11 mouse cellular contexts compared by ENCODE assay signal in the genomic region with DNA sequence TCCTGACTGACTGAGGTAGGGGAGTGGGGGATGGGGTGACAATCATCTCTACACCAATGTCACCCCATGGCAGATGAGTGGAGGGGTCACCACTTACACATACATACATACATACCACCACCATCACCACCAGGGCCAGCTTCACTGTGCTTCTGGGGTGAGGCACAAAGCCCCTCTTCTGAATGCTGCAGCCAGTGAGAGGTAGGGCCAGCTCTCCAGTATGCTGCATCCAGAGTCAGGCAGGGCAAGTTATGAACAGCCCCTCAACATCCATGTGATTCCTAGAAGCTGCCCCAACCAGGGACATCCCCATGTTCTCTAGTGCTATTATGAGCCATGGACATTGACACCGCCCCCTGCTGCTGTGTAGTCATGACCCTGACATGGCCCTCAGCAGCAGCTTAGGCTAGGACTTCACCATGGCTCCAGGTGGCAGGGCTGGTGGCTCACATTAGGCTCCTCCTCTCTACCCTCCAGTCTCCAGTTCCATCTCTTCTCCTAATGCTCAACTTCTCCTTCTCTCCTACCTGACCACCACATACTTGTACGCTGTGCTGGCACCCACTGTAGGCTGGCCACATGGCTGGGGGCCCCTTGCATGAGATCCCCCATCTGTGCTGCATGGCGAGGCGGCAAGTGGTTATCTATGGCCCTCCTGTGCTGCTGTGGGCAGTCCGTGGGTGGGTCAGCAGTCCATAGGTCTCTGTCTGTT. TPM values are rescaled to one million over a fixed set of nuclear protein-coding genes. Genes with fewer than 3 reads are reported as not detected.
A peak's percentile ranks its signal among the peaks of the same experiment; 100 is the strongest.
DNase-seq lines count a peak whose midpoint lies in the region; ATAC-seq lines count a peak whose summit lies in the region.
"Had no signal": no experiment of that assay in that cellular context is flagged by ENCODE, and none has a peak within 500 bp of the region (broad histone marks: within the 10 kb centered on the region; RNA-seq: fewer than 3 reads in every experiment).

No protein-coding gene starts in this region.

- DNase-seq in forebrain, embryonic 14.5 days (ENCODE audit: low spot score) = no peak
- no peak for DNase-seq in limb, embryonic 10.5 days (ENCODE audit: low spot score)
- no peak for DNase-seq in ovary, postnatal 36 days (ENCODE audit: low spot score)
- DNase-seq: adrenal gland, postnatal 36 days; kidney, postnatal 4 days; thymus, adult 2 months had no signal

- 91% methylated on average over 5 of the region's 5 CpGs for WGBS in forebrain, embryonic 12.5 days
- WGBS in forebrain, embryonic 14.5 days = 88% methylated on average over 5 of the region's 5 CpGs
- WGBS in limb, embryonic 15.5 days = 93% methylated on average over 5 of the region's 5 CpGs
- WGBS in limb, embryonic 10.5 days = 93% methylated on average over 5 of the region's 5 CpGs

- 0 out of 2 replicates have a peak, but pooled peaks cover 2% of the 10 kb centered on the region for H3K4me1 ChIP-seq in forebrain, embryonic 12.5 days
- no peaks in the 10 kb centered on the region for H3K4me1 ChIP-seq in forebrain, embryonic 14.5 days (ENCODE audit: control insufficient read depth, insufficient read depth, low read length)
- peaks cover 9% of the 10 kb centered on the region; the same call in 1 of the 2 replicates for H3K4me1 ChIP-seq in limb, embryonic 15.5 days
- H3K4me1 ChIP-seq in limb, embryonic 10.5 days = no peaks in the 10 kb centered on the region

- H3K9me3 ChIP-seq in forebrain, embryonic 12.5 days = no peaks in the 10 kb centered on the region
- H3K9me3 ChIP-seq in forebrain, embryonic 14.5 days (replicated peaks; ENCODE audit: control insufficient read depth, low read length) = no peaks in the 10 kb centered on the region
- no peaks in the 10 kb centered on the region for H3K9me3 ChIP-seq in limb, embryonic 15.5 days
- H3K9me3 ChIP-seq in limb, embryonic 10.5 days (replicated peaks) = no peaks in the 10 kb centered on the region

- H3K27me3 ChIP-seq in forebrain, embryonic 12.5 days = no peaks in the 10 kb centered on the region
- H3K27me3 ChIP-seq in forebrain, embryonic 14.5 days (replicated peaks; ENCODE audit: control insufficient read depth, insufficient read depth, low read length) = no peaks in the 10 kb centered on the region
- no peaks in the 10 kb centered on the region for H3K27me3 ChIP-seq in limb, embryonic 15.5 days
- H3K27me3 ChIP-seq in limb, embryonic 10.5 days (ENCODE audit: low read depth, poor library complexity, severe bottlenecking) = no peaks in the 10 kb centered on the region

- no peak overlapping the region for H3K4me3 ChIP-seq in forebrain, embryonic 12.5 days (replicated peaks)
- no peak overlapping the region for H3K4me3 ChIP-seq in forebrain, embryonic 14.5 days (ENCODE audit: low read depth, low read length)
- no peak overlapping the region for H3K4me3 ChIP-seq in limb, embryonic 15.5 days
- H3K4me3 ChIP-seq in limb, embryonic 10.5 days = no peak overlapping the region

- H3K27ac ChIP-seq in forebrain, embryonic 12.5 days = no peak overlapping the region
- no peak overlapping the region for H3K27ac ChIP-seq in forebrain, embryonic 14.5 days (ENCODE audit: low read depth, low read length)
- no peak overlapping the region for H3K27ac ChIP-seq in limb, embryonic 15.5 days
- H3K27ac ChIP-seq in limb, embryonic 10.5 days = no peak overlapping the region

- peak; percentile 30; the same call in 1 of the 2 replicates for ATAC-seq in forebrain, embryonic 12.5 days (ENCODE audit: low FRiP score)
- no peak for ATAC-seq in forebrain, embryonic 14.5 days
- ATAC-seq in limb, embryonic 15.5 days (ENCODE audit: insufficient number of reproducible peaks, low FRiP score, low TSS enrichment, low read depth) = peak; percentile 14; the same call in 1 of the 2 replicates
- ATAC-seq in erythroblast, adult 5-6 weeks (replicated peaks; ENCODE audit: low FRiP score, poor library complexity, severe bottlenecking) = 0 out of 2 replicates have a peak, but pooled peaks have one; percentile 13
- 0 out of 2 replicates have a peak, but pooled peaks have one; percentile 10 for ATAC-seq in megakaryocyte progenitor cell, adult 5-6 weeks (replicated peaks; ENCODE audit: poor library complexity)
- no peak for ATAC-seq in cerebellum, adult (ENCODE audit: insufficient number of reproducible peaks, low FRiP score, low TSS enrichment)

- no peak overlapping the region for H3K4me2 ChIP-seq in forebrain, embryonic 12.5 days
- H3K4me2 ChIP-seq in forebrain, embryonic 14.5 days (ENCODE audit: low read length) = no peak overlapping the region
- no peak overlapping the region for H3K4me2 ChIP-seq in limb, embryonic 15.5 days

- H3K9ac ChIP-seq in forebrain, embryonic 12.5 days = no peak overlapping the region
- no peak overlapping the region for H3K9ac ChIP-seq in forebrain, embryonic 14.5 days (ENCODE audit: low read length)
- no peak overlapping the region for H3K9ac ChIP-seq in limb, embryonic 15.5 days

- no peaks in the 10 kb centered on the region for H3K36me3 ChIP-seq in forebrain, embryonic 12.5 days (replicated peaks)
- H3K36me3 ChIP-seq in forebrain, embryonic 14.5 days (ENCODE audit: control insufficient read depth, insufficient read depth, low read length) = no peaks in the 10 kb centered on the region
- no peaks in the 10 kb centered on the region for H3K36me3 ChIP-seq in limb, embryonic 15.5 days
- no peaks in the 10 kb centered on the region for H3K36me3 ChIP-seq in limb, embryonic 10.5 days

RNA-seq across cellular contexts. Expression of a gene that starts 24.8 kb away (rescaled TPM):
- 44.9 and 46.0 TPM in 2 replicates for polyA plus RNA-seq in forebrain, embryonic 12.5 days (2016; fragmentation: Nextera tagmentation; extraction: Ambion mirVana)
- polyA plus RNA-seq in forebrain, embryonic 14.5 days (2014; fragmentation: Nextera tagmentation; extraction: Ambion mirVana) = 43.6 and 58.5 TPM in 2 replicates
- polyA plus RNA-seq in limb, embryonic 15.5 days (2015; fragmentation: Nextera tagmentation; extraction: Ambion mirVana) = 99.7 and 99.9 TPM in 2 replicates
- 47.7 and 53.9 TPM in 2 replicates for polyA plus RNA-seq in limb, embryonic 10.5 days (2016; fragmentation: Nextera tagmentation; extraction: Ambion mirVana)
- 84.9 and 102 TPM in 2 replicates for total RNA-seq in erythroblast, adult 5-6 weeks (2015; ENCODE audit: low replicate concordance)
- 85.2 and 101 TPM in 2 replicates for total RNA-seq in erythroblast, adult 5-6 weeks (2017; ENCODE audit: low replicate concordance)
- total RNA-seq in megakaryocyte progenitor cell, adult 5-6 weeks (2015) = 60.2 and 69.1 TPM in 2 replicates
- total RNA-seq in megakaryocyte progenitor cell, adult 5-6 weeks (2017) = 56.6 and 62.6 TPM in 2 replicates

Comparison
In these comparisons a context has a peak if more than half of its experiments do, and no peak if none do; other contexts are left out.
1. ATAC-seq: peak in forebrain, embryonic 12.5 days (single experiment), limb, embryonic 15.5 days (single experiment), erythroblast, adult 5-6 weeks (single experiment) and megakaryocyte progenitor cell, adult 5-6 weeks (single experiment); none in forebrain, embryonic 14.5 days (single experiment) and cerebellum, adult (single experiment).